Mouse (Mus musculus) testis, adult 2 months (tissue): ENCODE data around the gene Cadps.

ENCODE experiments used
- CTCF ChIP-seq: fragments of 200-500 bp; IDR thresholded peaks from 2 replicates; pipeline ENCODE4 v1.5.1; 2012; ENCODE audit warnings: low read depth, mild to moderate bottlenecking, inconsistent platforms, low read length, moderate library complexity; ENCODE audit not compliant: control insufficient read depth, insufficient read depth, insufficient replicate concordance
- POLR2A ChIP-seq: fragments of 200-500 bp; IDR thresholded peaks from 2 replicates; pipeline ENCODE4 v1.6.1; 2012; ENCODE audit warnings: low read depth, mild to moderate bottlenecking, inconsistent platforms, low read length, moderate library complexity; ENCODE audit not compliant: control insufficient read depth

DNA sequence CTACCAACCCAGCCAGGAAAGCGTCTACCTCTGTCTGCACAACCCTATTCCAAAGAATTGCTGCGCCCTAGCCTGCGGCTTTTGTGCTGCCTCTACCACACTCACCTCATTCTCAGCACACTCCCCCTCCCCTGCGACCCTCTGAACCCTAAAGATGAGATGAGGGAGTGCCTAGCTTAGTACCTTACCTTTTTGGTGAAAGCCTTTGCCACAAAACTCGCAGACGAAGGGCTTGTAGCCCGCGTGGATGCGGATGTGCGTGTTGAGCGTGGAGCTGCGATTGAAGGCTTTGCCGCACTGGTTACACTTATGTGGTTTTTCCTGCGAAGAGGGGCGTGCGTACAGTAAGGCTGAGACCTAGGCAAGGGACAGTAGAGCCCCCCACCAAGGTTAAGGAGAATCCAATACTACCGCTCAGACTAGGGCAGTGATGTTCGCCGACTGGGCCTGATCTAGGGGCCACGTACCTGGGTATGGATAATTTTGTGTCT lies 479.4 kb downstream of the Cadps start:
- no peak for TF ChIP-seq POLR2A
- TF ChIP-seq CTCF: no peak
